Mouse (Mus musculus) granulocyte monocyte progenitor cell, adult 5-6 weeks (primary cell): Measurements from ENCODE around the gene 2610001J05Rik. TPM values are rescaled to one million over a fixed set of nuclear protein-coding genes. Genes with fewer than 3 reads are reported as not detected.

Source experiments
- ATAC-seq: replicated peaks from 2 replicates; pipeline ENCODE4 v1.8.0; 2016; ENCODE audit warnings: mild to moderate bottlenecking, moderate TSS enrichment, inconsistent platforms; ENCODE audit not compliant: poor library complexity, severe bottlenecking
- total RNA-seq, 2 experiments: library from RNA; stranded (forward) in 1 of 2; stranded (reverse) in 1 of 2; fragments of 200-712, 200-1000 nt in 1 of 2; fragments of >200 nt in 1 of 2; fragmentation: Nextera tagmentation in 1 of 2; gene quantifications; 2 replicates each; pipeline ENCODE4 v1.2.3; 2014 to 2017

2610001J05Rik gene
- total RNA-seq, 2 experiments from 2014 or later: 67.5 to 87.8 TPM

DNA sequence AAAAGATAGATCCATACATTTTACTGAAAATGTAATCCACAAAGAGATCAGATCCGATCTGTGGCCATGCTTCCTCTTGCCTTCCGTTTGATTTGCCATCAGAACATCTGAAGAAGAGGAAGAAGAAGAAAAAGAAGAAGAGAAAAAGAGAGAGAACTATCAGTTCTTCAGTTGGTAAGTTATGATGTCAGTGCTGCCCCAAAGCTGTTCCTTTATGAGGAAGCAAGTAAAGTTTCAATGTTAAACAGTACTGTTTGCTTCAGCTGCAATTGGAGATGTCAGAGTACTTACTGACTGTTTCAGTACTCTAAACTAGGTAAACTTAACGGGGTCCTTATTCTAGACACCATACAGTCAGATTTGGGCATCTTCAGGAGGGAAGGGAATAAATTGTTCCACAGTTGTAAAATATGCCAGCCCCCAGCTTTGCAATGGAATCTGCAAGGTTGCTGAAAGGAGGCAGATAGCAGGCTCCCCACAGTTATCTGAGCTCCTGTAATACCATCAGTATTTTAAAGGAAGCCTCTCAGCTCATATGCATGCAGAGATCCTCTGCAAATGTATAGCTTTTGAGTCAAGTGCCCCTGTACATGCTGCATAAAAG, 34.2 kb downstream of the 2610001J05Rik start:
- peak; percentile 55 for ATAC-seq

DNA sequence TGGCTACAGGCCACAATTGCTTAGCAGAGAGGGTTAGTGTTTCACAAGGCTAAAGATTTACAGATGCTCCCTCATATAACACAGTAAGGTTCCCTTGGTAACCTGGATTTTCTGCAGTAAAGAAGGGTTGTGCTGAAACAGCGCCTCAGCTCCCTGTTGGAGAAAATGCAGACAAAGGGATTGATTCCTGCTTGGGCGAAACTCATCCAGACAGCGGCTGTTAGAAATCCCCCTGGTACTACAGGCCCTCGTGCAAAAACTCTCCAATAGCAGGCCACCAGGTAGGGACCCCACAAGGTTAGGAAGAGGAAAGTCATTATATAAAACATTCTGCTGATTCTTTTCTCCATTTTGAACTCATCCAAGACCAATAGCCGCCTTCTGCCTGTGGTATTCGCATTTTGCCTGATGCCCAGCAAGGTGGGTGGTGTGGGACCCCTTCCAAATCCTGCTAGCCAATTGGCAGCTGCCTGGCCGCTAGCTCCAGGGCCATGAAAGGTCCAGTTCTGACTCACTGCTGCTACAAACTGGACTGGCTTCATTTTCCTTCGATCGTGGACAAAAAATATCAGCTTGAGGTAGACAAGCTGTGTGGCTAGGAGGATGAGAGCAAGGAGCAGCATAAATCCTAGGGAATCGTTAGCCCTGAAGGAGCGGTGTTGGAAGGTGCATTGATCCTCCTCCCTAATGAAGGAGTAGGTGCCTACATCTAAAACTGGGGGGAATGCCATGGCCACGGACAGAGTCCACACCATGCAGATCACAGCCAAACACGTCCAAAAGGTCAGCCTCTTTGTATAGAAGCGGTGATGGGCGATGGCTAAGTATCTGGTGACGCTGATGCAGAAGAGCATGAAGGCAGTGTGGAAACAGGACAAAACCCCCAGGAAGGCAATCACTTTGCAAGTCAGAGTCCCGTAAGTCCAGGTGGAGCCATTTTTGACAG, 35.3 kb downstream of the 2610001J05Rik start:
- ATAC-seq: no peak

DNA sequence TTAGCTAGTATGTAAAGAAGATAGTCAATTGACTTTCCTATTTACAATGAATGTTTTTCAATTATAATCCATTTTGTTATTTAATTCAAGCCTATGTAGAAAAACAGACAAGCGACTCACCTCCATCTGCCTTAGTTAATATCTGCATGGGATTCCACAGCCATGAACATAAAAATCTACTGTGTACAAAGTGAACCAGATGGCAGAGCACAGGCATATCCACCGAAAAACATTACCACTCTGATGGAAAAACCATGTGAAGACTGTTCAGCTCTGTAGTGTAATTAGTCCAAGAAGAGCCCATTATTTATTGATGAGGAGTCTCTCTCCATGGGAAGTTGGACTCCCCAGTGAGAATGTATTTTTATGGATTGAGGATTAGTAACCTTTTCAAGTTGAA, 38.5 kb downstream of the 2610001J05Rik start:
- ATAC-seq: no peak

- no peak for ATAC-seq
Measured at GRCm38 (mm10) chr6:13828877-13829276, 42.4 kb downstream of the 2610001J05Rik start.

Other genes starting within 250 kb of the 2610001J05Rik start
- 8.2 and 11.1 TPM in 2 replicates for gene Bmt2, start 193.6 kb downstream of the 2610001J05Rik start, total RNA-seq (2014; fragmentation: Nextera tagmentation)
- gene Bmt2, start 193.6 kb downstream of the 2610001J05Rik start, total RNA-seq (2017): 5.3 and 12.2 TPM in 2 replicates
- gene Gpr85, start 31.6 kb downstream of the 2610001J05Rik start, total RNA-seq (2014; fragmentation: Nextera tagmentation): not detected in 2 replicates
- gene Gpr85, start 31.6 kb downstream of the 2610001J05Rik start, total RNA-seq (2017): 1.2 and 2.5 TPM in 2 replicates